Mouse (Mus musculus) liver, embryonic 13.5 days (tissue): ENCODE results near the gene Fiz1. TPM values are rescaled to one million over a fixed set of nuclear protein-coding genes. Genes with fewer than 3 reads are reported as not detected.

Source experiments
- ATAC-seq: fragments of 200-750 bp; cut with Nextera tagmentation; 2 replicates; pipeline ENCODE4 v1.8.0; 2017; ENCODE audit warnings: low read depth, mild to moderate bottlenecking, moderate number of reproducible peaks, moderate library complexity
- DNase-seq: peaks from one replicate; pipeline ENCODE4 v3.0.0; 2022
- H3K27ac ChIP-seq: fragments of 300-500 bp; sonication (generic); 2 replicates; pipeline ENCODE4 v1.5.1; 2015; ENCODE audit warnings: moderate library complexity, mild to moderate bottlenecking, inconsistent platforms
- H3K27me3 ChIP-seq: fragments of 300-500 bp; sonication (generic); 2 replicates; pipeline ENCODE4 v1.6.1; 2015; ENCODE audit warnings: mild to moderate bottlenecking, inconsistent platforms
- H3K36me3 ChIP-seq: fragments of 300-500 bp; sonication (generic); 2 replicates; pipeline ENCODE4 v1.6.1; 2015; ENCODE audit warnings: mild to moderate bottlenecking, inconsistent platforms
- H3K4me1 ChIP-seq: fragments of 300-500 bp; sonication (generic); replicated peaks from 2 replicates; pipeline ENCODE4 v1.6.1; 2015; ENCODE audit warnings: inconsistent platforms
- H3K4me2 ChIP-seq: fragments of 300-500 bp; sonication (generic); 2 replicates; pipeline ENCODE4 v1.6.1; 2015; ENCODE audit warnings: inconsistent platforms, mild to moderate bottlenecking, moderate library complexity
- H3K4me3 ChIP-seq: fragments of 300-500 bp; sonication (generic); replicated peaks from 2 replicates; pipeline ENCODE4 v1.5.1; 2015; ENCODE audit warnings: mild to moderate bottlenecking, inconsistent platforms
- H3K9ac ChIP-seq: fragments of 300-500 bp; sonication (generic); 2 replicates; pipeline ENCODE4 v1.6.1; 2015; ENCODE audit warnings: mild to moderate bottlenecking, inconsistent platforms
- H3K9me3 ChIP-seq: fragments of 300-500 bp; sonication (generic); replicated peaks from 2 replicates; pipeline ENCODE4 v1.6.1; 2016; ENCODE audit warnings: inconsistent platforms
- WGBS: fragments of 180-500 bp; shearing (Covaris S2); methylation state at CpG from one replicate; pipeline ENCODE4 v1.1.7; 2015; ENCODE audit not compliant: insufficient replicate concordance; 5-methylcytosine and 5-hydroxymethylcytosine counted together
- polyA plus RNA-seq: library from polyadenylated mRNA; unstranded; fragments of >200 nt; fragmentation: Nextera tagmentation; extraction: Ambion mirVana; gene quantifications from 2 replicates; pipeline ENCODE4 v1.2.1, GENCODE M21; 2015

Gene Fiz1
- polyA plus RNA-seq, 1 experiment from 2014 or later: 15.8 TPM

DNA sequence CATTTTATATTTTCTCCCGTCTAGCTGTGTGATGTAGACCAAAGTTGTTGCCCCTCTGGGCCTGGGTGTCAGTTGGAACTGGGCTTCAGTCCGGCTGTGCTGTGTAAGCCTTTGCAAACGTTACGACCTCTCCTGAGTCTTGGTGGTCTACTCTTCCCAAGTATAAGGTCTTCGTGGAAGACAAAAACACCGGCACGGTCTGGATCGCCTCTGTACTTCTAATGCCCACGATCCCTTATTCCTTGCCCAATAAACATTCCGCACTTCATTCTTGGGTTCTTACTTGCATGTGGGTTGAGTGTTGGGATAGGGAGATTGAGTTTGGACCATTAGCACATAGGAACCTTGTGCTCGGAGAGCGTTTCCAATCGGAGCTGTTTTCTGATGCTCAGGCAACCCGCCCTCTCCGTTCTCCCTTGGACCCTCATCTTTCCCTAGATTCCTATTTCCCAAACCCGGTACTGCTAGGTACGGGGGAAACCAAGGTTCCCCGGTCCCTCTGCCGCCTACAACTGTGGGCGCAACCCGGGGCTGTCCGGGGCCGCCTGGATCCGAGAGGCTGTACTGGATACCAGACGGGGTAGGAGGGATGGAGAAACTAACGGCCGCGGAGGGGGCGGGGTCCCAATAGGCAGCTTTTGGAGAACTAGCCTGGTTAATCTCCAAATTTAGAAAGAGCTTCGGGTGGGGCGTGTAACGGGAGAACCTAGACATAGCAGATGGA lies 39.1 kb upstream of the Fiz1 start:
- no peak overlapping the region; the same call in 1 of the 2 replicates for H3K9ac ChIP-seq
- H3K27ac ChIP-seq: no peak overlapping the region
- peak overlapping the region; percentile 71 for H3K4me2 ChIP-seq
- H3K4me3 ChIP-seq: peak overlapping the region; percentile 63
- peaks cover 100% of the 10 kb centered on the region for H3K27me3 ChIP-seq
- no peak for DNase-seq
- no peaks in the 10 kb centered on the region for H3K9me3 ChIP-seq
- no peaks in the 10 kb centered on the region for H3K36me3 ChIP-seq
- WGBS: 12% methylated on average over 32 of the region's 32 CpGs
- ATAC-seq: no peak
- H3K4me1 ChIP-seq: peaks cover 32% of the 10 kb centered on the region

DNA sequence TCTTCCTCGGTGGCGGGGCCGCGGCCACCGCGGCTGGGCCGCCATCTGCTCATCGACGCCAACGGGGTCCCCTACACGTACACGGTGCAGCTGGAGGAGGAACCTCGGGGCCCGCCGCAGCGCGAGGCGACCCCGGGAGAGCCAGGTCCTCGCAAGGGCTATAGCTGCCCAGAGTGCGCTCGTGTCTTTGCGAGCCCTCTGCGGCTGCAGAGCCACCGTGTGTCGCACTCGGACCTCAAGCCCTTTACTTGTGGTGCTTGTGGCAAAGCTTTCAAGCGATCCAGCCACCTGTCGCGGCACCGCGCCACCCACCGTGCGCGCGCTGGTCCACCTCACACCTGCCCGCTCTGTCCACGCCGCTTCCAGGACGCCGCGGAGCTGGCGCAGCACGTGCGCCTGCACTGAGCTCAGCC lies 38.4 kb upstream of the Fiz1 start:
- 0 out of 2 replicates have a peak, but pooled peaks have one; percentile 11 for ATAC-seq
- H3K27me3 ChIP-seq: peaks cover 95% of the 10 kb centered on the region
- H3K9ac ChIP-seq: peak overlapping the region; percentile 0; the same call in 1 of the 2 replicates
- no peak for DNase-seq
- no peak overlapping the region for H3K27ac ChIP-seq
- 7% methylated on average over 45 of the region's 45 CpGs for WGBS
- peaks cover 32% of the 10 kb centered on the region for H3K4me1 ChIP-seq
- peak overlapping the region; percentile 63 for H3K4me3 ChIP-seq
- no peaks in the 10 kb centered on the region for H3K9me3 ChIP-seq
- H3K4me2 ChIP-seq: peak overlapping the region; percentile 71
- H3K36me3 ChIP-seq: no peaks in the 10 kb centered on the region

DNA sequence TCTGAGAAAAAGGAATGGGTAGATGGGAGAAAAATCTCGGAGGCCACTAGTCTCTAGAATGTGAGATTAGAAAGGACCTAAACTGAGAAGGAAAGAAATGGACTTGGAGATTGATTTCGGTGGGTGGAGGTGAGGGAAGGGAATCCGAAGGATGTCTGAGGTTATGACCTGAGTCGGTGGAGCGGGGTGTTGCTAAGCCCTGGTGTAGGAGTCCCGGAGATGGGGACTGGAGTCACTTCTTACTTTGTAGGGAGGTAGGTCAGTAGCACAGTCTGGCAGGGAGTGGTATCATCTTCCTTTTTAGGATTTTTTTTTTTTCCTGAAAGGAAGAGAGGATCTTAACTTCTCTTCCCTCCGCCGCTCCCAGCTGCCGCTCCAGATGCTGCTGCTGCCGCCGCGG lies 37.9 kb upstream of the Fiz1 start:
- no peak overlapping the region for H3K27ac ChIP-seq
- peak overlapping the region; percentile 71 for H3K4me2 ChIP-seq
- no peaks in the 10 kb centered on the region for H3K9me3 ChIP-seq
- no peak for DNase-seq
- 3% methylated on average over 12 of the region's 12 CpGs for WGBS
- H3K4me1 ChIP-seq: peaks cover 32% of the 10 kb centered on the region
- no peak for ATAC-seq
- 0 out of 2 replicates have a peak overlapping the region, but pooled peaks have one; percentile 0 for H3K9ac ChIP-seq
- H3K4me3 ChIP-seq: peak overlapping the region; percentile 63
- peaks cover 90% of the 10 kb centered on the region for H3K27me3 ChIP-seq
- H3K36me3 ChIP-seq: no peaks in the 10 kb centered on the region

DNA sequence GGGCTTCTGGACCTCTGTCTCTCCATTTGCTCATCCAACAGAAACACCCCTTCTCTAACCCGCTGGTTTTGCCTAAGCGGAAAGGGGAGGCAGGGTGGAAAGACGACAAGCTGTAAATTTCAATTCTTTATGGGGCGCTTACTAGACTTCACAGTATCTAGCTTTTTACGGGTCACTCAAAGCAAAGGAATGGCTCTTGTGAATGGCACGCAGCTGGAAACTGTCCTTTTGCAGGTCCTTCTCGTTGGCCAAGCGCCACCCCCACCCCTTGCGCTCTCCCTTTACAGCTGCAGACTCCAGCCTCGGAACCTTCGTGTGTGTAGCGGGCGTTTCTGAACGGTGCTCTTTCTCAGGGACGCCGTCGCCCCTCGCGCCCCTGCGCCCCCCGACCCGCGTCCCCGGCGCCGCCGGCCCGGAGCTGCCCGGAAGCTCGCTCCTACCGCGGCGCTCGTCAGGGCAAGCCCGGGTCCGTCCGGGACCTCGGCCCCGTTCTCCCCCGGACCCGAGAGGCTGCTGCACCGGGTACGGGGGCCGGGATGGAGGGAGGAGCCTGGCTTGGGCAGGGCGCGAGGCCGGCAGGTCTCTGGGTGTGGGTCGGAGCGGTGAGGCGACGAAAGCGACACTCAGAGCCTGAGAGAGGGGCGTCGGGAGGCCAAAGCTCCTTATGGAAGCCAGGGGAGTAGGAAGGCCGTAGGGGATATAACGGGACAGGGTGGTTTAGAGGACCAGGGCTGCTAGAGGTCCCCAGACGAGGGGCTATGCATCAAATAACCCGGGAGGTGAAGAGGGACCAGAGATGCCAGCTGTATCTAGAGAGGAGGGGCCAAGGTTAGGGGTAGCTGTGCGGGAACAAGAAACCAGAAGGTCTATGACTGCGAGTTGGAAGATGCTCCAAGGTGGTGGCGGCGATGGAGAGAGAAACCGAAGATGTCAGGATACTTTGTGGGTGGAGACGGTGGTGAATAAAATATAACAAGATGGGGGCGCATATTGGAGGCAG lies 37.0 kb upstream of the Fiz1 start, which contains the start of gene Zfp580:
Gene Zfp580 (plus strand): TSS at position 346 of the 1,000 bp plus-strand sequence.
- Histone ChIP-seq H3K4me3 (peak within 1 kb of the TSS; percentile 63), H3K4me2 (peak within 1 kb of the TSS; percentile 71), H3K9me3 (no peaks in the 10 kb centered on the region), H3K9ac (peak within 1 kb of the TSS; percentile 73), H3K4me1 (peaks cover 28% of the 10 kb centered on the region), H3K36me3 (no peaks in the 10 kb centered on the region), H3K27ac (no peak within 1 kb of the TSS), H3K27me3 (peaks cover 81% of the 10 kb centered on the region)
- DNase-seq (no peak), ATAC-seq (peak; percentile 53)
- 1% methylated on average over 65 of the region's 65 CpGs for WGBS

DNA sequence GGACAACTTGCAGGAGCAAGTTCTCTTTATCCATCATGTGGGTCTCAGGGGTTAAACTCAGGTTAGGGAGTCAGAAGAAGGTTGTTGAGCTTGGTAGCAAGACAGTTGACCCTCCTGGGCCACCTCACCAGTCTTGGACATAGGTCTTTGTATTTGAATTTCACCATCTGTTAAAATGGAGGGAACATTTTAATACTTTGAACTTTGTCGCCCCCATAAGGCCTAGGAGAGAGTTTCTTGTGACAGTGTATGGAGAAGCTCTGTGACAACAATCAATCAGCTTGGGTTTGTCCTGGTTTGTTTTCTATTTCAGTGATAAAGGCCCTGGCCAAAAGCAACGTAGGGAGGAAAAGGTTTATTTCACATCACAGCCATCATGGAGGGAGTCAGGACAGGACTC lies 32.8 kb upstream of the Fiz1 start:
- 13% methylated on average over 2 of the region's 2 CpGs for WGBS

DNA sequence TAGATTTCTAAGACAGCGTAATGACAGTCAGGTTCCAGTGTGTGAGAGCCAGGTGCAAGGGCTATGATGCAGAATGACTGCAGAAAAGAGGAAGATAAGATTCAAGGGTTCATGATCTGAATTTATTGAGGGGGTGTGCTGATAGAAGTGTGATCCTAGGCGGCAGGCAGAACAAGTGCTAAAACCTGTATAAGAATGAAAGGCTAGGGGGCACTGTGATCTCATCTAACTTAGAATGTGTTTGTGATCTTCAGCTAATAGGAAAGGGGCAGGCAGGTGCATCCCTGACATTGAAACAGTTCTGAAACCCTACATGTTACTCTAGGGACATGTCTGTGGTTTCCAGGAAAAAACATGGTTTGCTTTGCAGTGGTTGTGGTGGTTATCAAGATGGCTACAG lies 31.6 kb upstream of the Fiz1 start:
- H3K36me3 ChIP-seq: no peaks in the 10 kb centered on the region
- H3K4me1 ChIP-seq: 0 out of 2 replicates have a peak, but pooled peaks cover 4% of the 10 kb centered on the region
- ATAC-seq (no peak), DNase-seq (no peak)
- no peak overlapping the region for H3K27ac ChIP-seq
- no peak overlapping the region for H3K4me3 ChIP-seq
- H3K4me2 ChIP-seq: no peak overlapping the region
- H3K9me3 ChIP-seq: no peaks in the 10 kb centered on the region
- H3K9ac ChIP-seq: no peak overlapping the region
- 65% methylated on average over 2 of the region's 2 CpGs for WGBS
- H3K27me3 ChIP-seq: peaks cover 27% of the 10 kb centered on the region

More for the DNA sequence above, 32.8 kb upstream of the Fiz1 start:
- Histone ChIP-seq H3K4me3 (no peak overlapping the region), H3K9ac (no peak overlapping the region), H3K4me1 (peaks cover 10% of the 10 kb centered on the region), H3K9me3 (no peaks in the 10 kb centered on the region), H3K4me2 (no peak overlapping the region), H3K27me3 (peaks cover 39% of the 10 kb centered on the region), H3K27ac (no peak overlapping the region), H3K36me3 (no peaks in the 10 kb centered on the region)
- DNase-seq (no peak), ATAC-seq (no peak)

DNA sequence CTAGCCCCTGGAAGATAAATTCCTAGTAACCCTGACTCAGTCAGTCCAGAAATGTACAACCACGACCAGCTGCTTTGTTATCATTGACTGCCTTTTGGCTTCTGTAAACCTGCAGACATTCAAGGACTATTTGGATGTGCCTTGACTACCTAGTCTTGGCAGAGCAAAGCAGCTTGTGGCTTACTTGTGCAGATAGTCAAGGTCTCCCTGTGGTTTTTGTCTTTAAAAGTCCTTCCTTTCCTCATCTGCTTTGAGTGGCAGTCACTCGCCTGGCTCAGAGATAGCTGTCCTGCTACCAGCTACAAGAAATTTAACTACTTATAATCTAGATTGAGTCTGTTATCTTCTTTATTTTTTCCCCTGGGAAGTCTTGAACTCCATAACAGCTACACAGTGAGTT lies 30.5 kb upstream of the Fiz1 start:
- DNase-seq: no peak
- no peak overlapping the region for H3K9ac ChIP-seq
- H3K4me3 ChIP-seq: no peak overlapping the region
- no peak overlapping the region for H3K4me2 ChIP-seq
- H3K9me3 ChIP-seq: no peaks in the 10 kb centered on the region
- H3K27ac ChIP-seq: no peak overlapping the region
- no peak for ATAC-seq
- H3K27me3 ChIP-seq: peaks cover 15% of the 10 kb centered on the region
- no peaks in the 10 kb centered on the region for H3K36me3 ChIP-seq
- peaks cover under 1% of the 10 kb centered on the region; the same call in 1 of the 2 replicates for H3K4me1 ChIP-seq
- WGBS: 24% methylated on average over 2 of the region's 2 CpGs

DNA sequence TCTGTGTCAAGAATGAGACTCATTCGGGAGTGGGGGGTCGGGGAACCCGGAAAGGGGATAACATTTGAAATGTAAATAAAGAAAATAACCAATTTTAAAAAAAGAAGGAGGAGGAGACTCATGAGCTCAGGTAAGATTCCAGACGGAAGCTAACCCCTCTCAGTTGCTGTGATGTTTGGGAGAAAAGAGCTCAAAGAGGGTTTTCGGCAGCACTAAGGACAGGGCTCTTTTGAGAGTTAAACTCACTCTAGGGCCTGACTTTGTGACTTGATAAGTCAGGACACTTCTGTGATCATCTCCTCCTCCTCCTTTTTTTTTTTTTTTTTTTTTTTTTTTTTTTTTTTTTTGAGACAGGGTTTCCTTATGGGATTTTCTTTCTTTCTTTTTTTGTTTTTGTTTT lies 24.4 kb upstream of the Fiz1 start:
- Histone ChIP-seq H3K9me3 (no peaks in the 10 kb centered on the region), H3K27me3 (no peaks in the 10 kb centered on the region), H3K4me2 (peak overlapping the region; percentile 75), H3K27ac (peak overlapping the region; percentile 88), H3K36me3 (peaks cover 15% of the 10 kb centered on the region; the same call in 1 of the 2 replicates), H3K9ac (peak overlapping the region; percentile 76), H3K4me3 (peak overlapping the region; percentile 74), H3K4me1 (peaks cover 27% of the 10 kb centered on the region)
- no peak for DNase-seq
- WGBS: 31% methylated on average over 5 of the region's 5 CpGs
- ATAC-seq: no peak

DNA sequence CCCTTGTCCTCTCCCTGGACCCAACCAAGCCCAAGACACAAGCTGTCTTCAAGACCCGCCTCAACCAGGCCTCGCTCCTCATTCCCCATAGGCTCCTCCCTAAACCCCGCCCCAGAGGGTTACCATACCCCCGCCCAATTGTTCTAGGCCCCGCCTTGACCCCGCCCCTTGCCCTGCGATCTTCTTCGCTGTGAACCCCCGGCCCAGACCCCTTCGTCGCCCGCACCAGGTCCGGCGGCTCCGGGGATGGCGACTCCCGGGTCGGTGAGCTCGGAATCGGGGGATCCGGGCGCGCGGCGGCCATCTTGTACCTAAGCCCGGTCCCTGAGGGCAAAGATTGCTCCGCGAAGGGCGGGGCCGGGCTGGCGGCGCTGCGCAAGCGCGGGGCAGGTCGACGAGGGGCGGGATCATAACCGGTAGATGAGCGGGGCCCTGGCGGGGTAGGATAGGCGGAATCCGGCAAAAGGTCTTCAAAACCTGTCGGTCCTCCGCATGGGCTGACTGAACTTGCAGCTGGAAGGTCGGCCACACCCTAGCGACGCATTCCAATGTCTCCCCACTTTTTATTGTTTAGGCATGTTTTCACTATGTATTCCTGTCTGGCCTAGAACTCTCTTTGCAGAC lies 23.7 kb upstream of the Fiz1 start, which contains the start of gene Zfp784:
Gene Zfp784 (minus strand): TSS at position 338 of the 624 bp plus-strand sequence.
- H3K36me3 ChIP-seq: peaks cover 22% of the 10 kb centered on the region
- H3K4me1 ChIP-seq: peaks cover 27% of the 10 kb centered on the region
- H3K27ac ChIP-seq: peak within 1 kb of the TSS; percentile 88
- peak; percentile 92 for DNase-seq
- H3K9ac ChIP-seq: peak within 1 kb of the TSS; percentile 76
- H3K4me2 ChIP-seq: peak within 1 kb of the TSS; percentile 75
- H3K9me3 ChIP-seq: no peaks in the 10 kb centered on the region
- under 1% methylated on average over 48 of the region's 48 CpGs for whole genome bisulfite sequencing
- no peaks in the 10 kb centered on the region for H3K27me3 ChIP-seq
- peak; percentile 98 for ATAC-seq
- peak within 1 kb of the TSS; percentile 74 for H3K4me3 ChIP-seq

DNA sequence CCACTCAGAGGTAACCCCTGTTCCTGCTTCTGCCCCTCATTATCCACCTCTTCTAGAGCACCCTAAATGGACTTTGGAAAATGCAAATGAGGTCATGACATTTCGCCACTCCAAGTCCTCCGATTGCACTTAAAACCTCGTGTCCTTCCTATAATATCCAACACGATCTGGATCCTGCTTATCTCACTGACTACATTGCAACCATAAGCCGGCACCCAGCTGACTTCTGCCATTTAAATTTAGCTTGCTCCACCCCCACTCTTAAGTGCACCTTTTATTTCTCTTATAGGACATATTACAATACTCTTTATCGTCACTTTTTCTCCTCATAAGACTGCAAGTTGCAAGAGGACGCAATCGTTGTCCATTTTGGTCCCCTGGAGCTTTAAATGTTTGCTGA lies 23.0 kb upstream of the Fiz1 start:
- Histone ChIP-seq H3K36me3 (peaks cover 30% of the 10 kb centered on the region), H3K9me3 (no peaks in the 10 kb centered on the region), H3K4me1 (peaks cover 27% of the 10 kb centered on the region), H3K27ac (peak overlapping the region; percentile 88), H3K4me2 (peak overlapping the region; percentile 75), H3K27me3 (no peaks in the 10 kb centered on the region), H3K9ac (peak overlapping the region; percentile 76), H3K4me3 (peak overlapping the region; percentile 74)
- ATAC-seq: no peak
- WGBS: 70% methylated on average over 8 of the region's 8 CpGs
- no peak for DNase-seq
